Mouse (Mus musculus) limb, embryonic 10.5 days (tissue): ENCODE results near the gene Bicral. TPM values are rescaled to one million over a fixed set of nuclear protein-coding genes. Genes with fewer than 3 reads are reported as not detected.
"Not testable (repeated sequence)": the region's sequence is repeated elsewhere in the genome, so short reads cannot be mapped to it uniquely, and the experiment has no call there.

Source experiments
- DNase-seq: peaks from one replicate; pipeline ENCODE4 v3.0.0-alpha.2; 2017; ENCODE audit warnings: low spot score
- H3K27ac ChIP-seq: fragments of 300-500 bp; sonication (generic); 2 replicates; pipeline ENCODE4 v1.5.1; 2016; ENCODE audit warnings: mild to moderate bottlenecking
- H3K27me3 ChIP-seq: fragments of 300-500 bp; sonication (generic); 2 replicates; pipeline ENCODE4 v1.6.1; 2016; ENCODE audit warnings: low read depth, mild to moderate bottlenecking; ENCODE audit not compliant: poor library complexity, severe bottlenecking
- H3K36me3 ChIP-seq: fragments of 300-500 bp; sonication (generic); 2 replicates; pipeline ENCODE4 v1.6.1; 2016; ENCODE audit warnings: mild to moderate bottlenecking, moderate library complexity
- H3K4me1 ChIP-seq: fragments of 300-500 bp; sonication (generic); 2 replicates; pipeline ENCODE4 v1.6.1; 2016
- H3K4me3 ChIP-seq: fragments of 300-500 bp; sonication (generic); 2 replicates; pipeline ENCODE4 v1.5.1; 2016; ENCODE audit warnings: mild to moderate bottlenecking, moderate library complexity
- H3K9me3 ChIP-seq: fragments of 300-500 bp; sonication (generic); replicated peaks from 2 replicates; pipeline ENCODE4 v1.6.1; 2016; ENCODE audit warnings: mild to moderate bottlenecking
- WGBS: fragments of 180-500 bp; shearing (Covaris S2); methylation state at CpG from one replicate; pipeline ENCODE4 v1.1.7; 2016; 5-methylcytosine and 5-hydroxymethylcytosine counted together
- polyA plus RNA-seq: library from polyadenylated mRNA; unstranded; fragments of >200 nt; fragmentation: Nextera tagmentation; extraction: Ambion mirVana; gene quantifications from 2 replicates; pipeline ENCODE4 v1.2.1, GENCODE M21; 2016

Gene Bicral
- polyA plus RNA-seq, 1 experiment from 2014 or later, result 4.3 TPM

GRCm38 (mm10) chr17:46772404-46773277 is 85.6 kb downstream of the Bicral start, which contains the start of gene 2310039H08Rik:
Gene 2310039H08Rik (plus strand): TSS chr17:46772635.
- Histone ChIP-seq H3K27me3 (no peaks in the 10 kb centered on the region), H3K9me3 (no peaks in the 10 kb centered on the region), H3K4me3 (peak within 1 kb of the TSS; percentile 84), H3K36me3 (peaks cover 37% of the 10 kb centered on the region), H3K27ac (peak within 1 kb of the TSS; percentile 87), H3K4me1 (peaks cover 35% of the 10 kb centered on the region)
- under 1% methylated on average over 50 of the region's 50 CpGs for WGBS
- DNase-seq, result peak; percentile 87

DNA sequence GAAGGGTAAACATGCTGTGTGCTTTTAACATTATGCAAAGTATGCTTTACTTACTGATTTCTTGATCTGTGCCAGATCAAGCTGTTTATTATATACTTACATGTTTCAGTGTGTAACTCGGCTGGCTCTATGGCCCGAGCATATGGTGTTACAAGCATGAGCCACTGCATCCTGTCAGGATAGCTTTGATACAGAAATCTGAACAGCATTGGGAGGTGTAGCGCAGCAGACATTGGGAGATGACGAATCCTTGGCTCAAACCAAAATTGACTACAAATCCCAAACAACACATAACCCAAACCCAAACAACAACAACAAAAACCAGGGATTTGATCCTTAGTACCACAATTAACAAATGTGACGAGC is 86.3 kb downstream of the Bicral start:
- H3K27me3 ChIP-seq, result no peaks in the 10 kb centered on the region
- WGBS, result 11% methylated on average over 5 of the region's 5 CpGs
- H3K4me3 ChIP-seq, result peak overlapping the region; percentile 84
- peaks cover 36% of the 10 kb centered on the region for H3K4me1 ChIP-seq
- peak overlapping the region; percentile 87 for H3K27ac ChIP-seq
- no peak for DNase-seq
- H3K9me3 ChIP-seq, result no peaks in the 10 kb centered on the region
- peaks cover 31% of the 10 kb centered on the region for H3K36me3 ChIP-seq

DNA sequence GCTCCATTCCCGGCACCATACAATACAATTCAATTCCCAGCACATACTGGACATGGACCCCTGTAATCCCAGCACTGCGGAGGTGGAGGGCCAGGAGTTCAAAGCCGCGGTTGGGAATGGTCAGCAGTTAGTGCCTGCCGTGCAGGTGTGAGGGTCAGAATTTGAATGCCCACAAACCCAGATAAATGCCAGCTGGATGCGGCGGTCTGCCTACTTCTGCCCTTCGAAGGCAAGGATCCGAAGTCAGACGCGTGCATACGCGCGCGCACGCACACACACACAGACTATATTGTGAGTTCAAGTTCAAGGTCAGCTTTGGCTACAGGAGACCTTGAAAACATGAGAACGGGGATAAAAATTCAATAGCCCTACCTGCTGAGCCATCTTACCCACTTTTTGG is 86.7 kb downstream of the Bicral start:
- 62% methylated on average over 17 of the region's 17 CpGs for WGBS
- Histone ChIP-seq H3K4me1 (peaks cover 36% of the 10 kb centered on the region), H3K36me3 (peaks cover 27% of the 10 kb centered on the region), H3K9me3 (no peaks in the 10 kb centered on the region), H3K27me3 (no peaks in the 10 kb centered on the region), H3K4me3 (peak overlapping the region; percentile 84), H3K27ac (peak overlapping the region; percentile 87; the same call in 1 of the 2 replicates)
- DNase-seq, result no peak

- Histone ChIP-seq H3K4me3 (no peak overlapping the region), H3K4me1 (peaks cover 36% of the 10 kb centered on the region), H3K9me3 (no peaks in the 10 kb centered on the region), H3K27me3 (no peaks in the 10 kb centered on the region), H3K36me3 (peaks cover 21% of the 10 kb centered on the region), H3K27ac (no peak overlapping the region)
- WGBS, result 88% methylated on average over 4 of the region's 4 CpGs
- DNase-seq, result no peak
These were observed 87.3 kb downstream of the Bicral start for GRCm38 (mm10) chr17:46771025-46771424.

GRCm38 (mm10) chr17:46770546-46770945 is 87.7 kb downstream of the Bicral start:
- no peaks in the 10 kb centered on the region for H3K9me3 ChIP-seq
- DNase-seq, result no peak
- no peaks in the 10 kb centered on the region for H3K27me3 ChIP-seq
- H3K27ac ChIP-seq, result no peak overlapping the region
- peaks cover 36% of the 10 kb centered on the region for H3K4me1 ChIP-seq
- WGBS, result 92% methylated on average over 11 of the region's 11 CpGs
- H3K36me3 ChIP-seq, result peaks cover 17% of the 10 kb centered on the region
- H3K4me3 ChIP-seq, result no peak overlapping the region

DNA sequence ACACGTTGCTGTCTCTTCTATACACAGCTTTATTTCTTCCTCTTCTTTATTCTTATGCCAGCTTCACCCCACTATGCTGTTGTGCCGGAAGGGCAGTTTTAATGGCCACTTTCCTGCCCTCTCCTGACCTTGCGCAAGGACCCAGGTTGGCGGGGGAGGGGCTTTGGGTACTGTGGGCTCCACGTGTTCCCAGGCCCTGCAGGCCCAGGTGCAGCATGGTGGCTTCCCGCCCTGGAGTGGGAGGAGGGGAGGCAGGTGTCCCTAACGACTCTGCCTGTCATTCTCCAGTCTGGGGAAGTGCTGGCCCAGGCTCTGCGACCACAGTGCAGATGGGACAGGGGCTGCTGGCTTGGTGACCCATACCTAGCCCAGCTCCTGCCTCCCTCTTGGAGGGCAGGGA is 90.4 kb downstream of the Bicral start:
- WGBS, result 48% methylated on average over 8 of the region's 8 CpGs
- Histone ChIP-seq H3K27me3 (no peaks in the 10 kb centered on the region), H3K9me3 (no peaks in the 10 kb centered on the region), H3K4me1 (peaks cover 24% of the 10 kb centered on the region), H3K36me3 (no peaks in the 10 kb centered on the region), H3K4me3 (no peak overlapping the region), H3K27ac (peak overlapping the region; percentile 56)
- DNase-seq, result no peak

DNA sequence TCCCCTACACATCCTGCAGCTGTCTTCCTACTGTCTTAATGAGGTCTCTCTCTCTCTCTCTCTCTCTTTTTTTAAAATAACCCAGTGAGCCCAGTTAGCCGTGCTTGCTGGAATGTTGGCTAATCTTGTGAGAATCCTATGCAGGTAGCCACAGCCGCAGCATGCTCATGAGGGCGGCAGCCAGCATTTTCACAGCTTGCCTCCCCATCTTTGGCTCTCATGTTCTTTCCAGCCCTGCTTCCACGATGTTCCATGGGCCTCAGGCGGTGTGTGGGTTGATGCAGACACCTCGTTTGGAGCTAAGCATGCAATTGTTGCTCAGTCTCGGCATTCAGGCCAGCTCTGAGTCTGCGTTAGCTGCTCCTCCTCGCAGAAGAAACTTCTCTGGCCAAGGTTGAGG is 93.4 kb downstream of the Bicral start:
- not testable (repeated sequence) for H3K27ac ChIP-seq, H3K4me3 ChIP-seq, H3K9me3 ChIP-seq, H3K27me3 ChIP-seq, DNase-seq, H3K36me3 ChIP-seq
- peaks cover 15% of the 10 kb centered on the region for H3K4me1 ChIP-seq
- 71% methylated on average over 9 of the region's 9 CpGs for WGBS

GRCm38 (mm10) chr17:46763544-46763943 is 94.7 kb downstream of the Bicral start, which contains the start of gene Ptcra:
Gene Ptcra (minus strand): TSS chr17:46763712.
- no peak within 1 kb of the TSS for H3K4me3 ChIP-seq

DNA sequence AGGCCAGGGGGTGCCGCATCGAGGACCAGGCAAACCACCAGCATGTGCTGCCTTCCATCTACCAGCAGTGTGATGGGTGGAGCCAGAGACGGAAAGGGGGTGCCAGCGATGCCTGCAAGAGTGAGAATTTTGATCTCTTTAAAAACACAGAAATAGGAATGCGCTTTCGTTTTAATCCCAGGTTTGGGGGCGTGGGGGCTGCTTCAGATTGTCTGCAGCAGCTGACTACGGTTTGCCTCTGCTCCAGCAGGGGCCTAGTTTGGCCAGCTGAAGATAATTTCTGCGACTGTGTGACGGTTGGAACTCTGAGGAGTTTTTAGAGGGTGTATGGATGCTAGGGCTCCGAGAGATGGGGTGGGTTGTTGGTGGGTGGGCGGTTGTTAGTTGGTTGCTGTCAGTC is 99.5 kb downstream of the Bicral start:
- no peak overlapping the region for H3K27ac ChIP-seq
- H3K4me3 ChIP-seq, result no peak overlapping the region
- 88% methylated on average over 12 of the region's 12 CpGs for WGBS
- H3K4me1 ChIP-seq, result peaks cover 15% of the 10 kb centered on the region
- H3K36me3 ChIP-seq, result no peaks in the 10 kb centered on the region
- DNase-seq, result no peak
- H3K27me3 ChIP-seq, result no peaks in the 10 kb centered on the region
- no peaks in the 10 kb centered on the region for H3K9me3 ChIP-seq

More at GRCm38 (mm10) chr17:46763544-46763943, 94.7 kb downstream of the Bicral start, which contains the start of gene Ptcra:
- 48% methylated on average over 2 of the region's 2 CpGs for WGBS
- Histone ChIP-seq H3K27me3 (no peaks in the 10 kb centered on the region), H3K36me3 (no peaks in the 10 kb centered on the region), H3K9me3 (no peaks in the 10 kb centered on the region), H3K27ac (no peak within 1 kb of the TSS), H3K4me1 (peaks cover 9% of the 10 kb centered on the region)
- no peak for DNase-seq

DNA sequence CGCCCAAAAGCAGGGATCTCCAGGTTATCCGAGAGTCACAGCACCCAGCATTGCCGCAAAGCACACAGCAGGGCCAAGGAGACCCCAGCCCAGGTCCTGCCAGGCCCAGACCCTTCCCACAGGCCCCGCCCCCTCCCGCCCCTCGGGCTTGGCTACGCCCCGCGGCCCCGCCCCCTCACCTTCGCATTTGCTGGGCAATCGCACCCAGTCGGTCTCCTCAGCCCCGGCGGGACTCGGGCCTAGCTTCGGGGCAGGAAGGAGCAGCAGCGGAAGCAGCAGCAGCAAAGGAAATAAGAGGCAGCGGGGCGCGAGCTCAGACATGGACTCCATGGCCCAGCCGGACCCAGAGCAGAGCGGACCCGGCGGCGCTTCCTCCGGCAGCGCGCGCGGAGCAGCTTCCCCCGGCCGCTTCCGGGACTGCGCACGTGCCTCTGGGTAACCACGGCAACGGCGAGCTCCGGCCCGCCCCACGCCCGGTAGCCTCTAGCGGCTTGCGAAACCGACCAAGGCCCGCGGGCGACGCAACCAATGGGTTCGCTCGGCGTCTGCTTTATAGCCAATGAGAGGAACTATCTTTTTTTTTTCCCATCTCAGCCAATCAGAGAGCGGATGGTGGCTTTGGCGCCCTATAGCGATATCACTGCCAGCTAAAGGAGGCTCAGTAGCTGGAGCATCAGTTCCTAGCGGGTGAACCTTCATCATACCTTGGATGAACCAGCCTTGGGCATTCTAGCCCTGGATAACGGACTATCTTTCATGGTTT is 106.3 kb downstream of the Bicral start, which contains the start of gene Cnpy3:
Cnpy3 (minus strand) TSS at position 421 of the 763 bp plus-strand sequence.
- H3K9me3 ChIP-seq, result no peaks in the 10 kb centered on the region
- peak within 1 kb of the TSS; percentile 90 for H3K27ac ChIP-seq
- WGBS, result under 1% methylated on average over 58 of the region's 58 CpGs
- peak within 1 kb of the TSS; percentile 82 for H3K4me3 ChIP-seq
- peaks cover 25% of the 10 kb centered on the region for H3K4me1 ChIP-seq
- no peaks in the 10 kb centered on the region for H3K27me3 ChIP-seq
- DNase-seq, result peak; percentile 99
- H3K36me3 ChIP-seq, result peaks cover 23% of the 10 kb centered on the region

GRCm38 (mm10) chr17:46751056-46751793 is 107.1 kb downstream of the Bicral start:
- H3K27me3 ChIP-seq, result no peaks in the 10 kb centered on the region
- no peaks in the 10 kb centered on the region for H3K9me3 ChIP-seq
- no peak for DNase-seq

GRCm38 (mm10) chr17:46750580-46750979 is 107.7 kb downstream of the Bicral start:
- Histone ChIP-seq H3K9me3 (no peaks in the 10 kb centered on the region), H3K36me3 (peaks cover 37% of the 10 kb centered on the region), H3K27me3 (no peaks in the 10 kb centered on the region), H3K27ac (peak overlapping the region; percentile 90; the same call in 1 of the 2 replicates), H3K4me3 (peak overlapping the region; percentile 82), H3K4me1 (peaks cover 14% of the 10 kb centered on the region)
- DNase-seq, result no peak
- WGBS, result 89% methylated on average over 4 of the region's 4 CpGs

More at GRCm38 (mm10) chr17:46751056-46751793, 107.1 kb downstream of the Bicral start:
- peaks cover 18% of the 10 kb centered on the region for H3K4me1 ChIP-seq
- H3K27ac ChIP-seq, result peak overlapping the region; percentile 90
- peaks cover 31% of the 10 kb centered on the region for H3K36me3 ChIP-seq
- 33% methylated on average over 16 of the region's 16 CpGs for WGBS
- peak overlapping the region; percentile 82 for H3K4me3 ChIP-seq
